Mouse (Mus musculus): ENCODE measurements around the gene Cnnm4. TPM values are rescaled to one million over a fixed set of nuclear protein-coding genes. Genes with fewer than 3 reads are reported as not detected.

Gene Cnnm4
- total and polyA plus RNA-seq, 3 experiments, result 3.0 to 4.6 (median 3.5) TPM

DNA sequence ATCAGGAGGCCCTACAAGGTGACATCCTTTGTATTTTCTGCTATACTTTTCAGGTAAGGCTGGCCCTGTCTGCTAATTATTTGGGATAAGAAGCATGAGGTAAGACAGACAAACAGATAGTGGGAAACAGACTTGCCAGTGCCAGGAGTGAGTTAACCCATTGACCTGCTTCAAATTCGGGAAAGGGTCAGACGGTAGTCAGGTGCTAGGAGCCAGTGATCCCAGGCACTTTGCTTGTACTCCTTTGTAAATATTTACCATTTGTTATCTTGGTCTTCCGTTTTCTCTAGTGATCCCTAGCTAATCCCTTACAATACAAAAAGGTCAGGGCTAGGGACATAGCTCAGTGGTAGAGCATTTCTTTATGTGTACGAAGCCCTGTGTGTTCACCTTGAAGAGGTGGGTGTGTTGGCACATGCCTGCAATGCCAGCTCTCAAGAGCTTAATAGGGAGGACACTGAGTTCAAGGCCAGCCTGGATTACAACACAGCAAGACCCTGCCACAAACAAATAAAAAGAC, 5.7 kb upstream of the Cnnm4 start:
- no peaks in the 10 kb centered on the region for H3K79me2 ChIP-seq (replicated peaks; ENCODE audit: control insufficient read depth, extremely low read depth, insufficient read depth, poor library complexity, severe bottlenecking)
- no peak for DNase-seq (ENCODE audit: extremely low read depth)
- H3K9me3 ChIP-seq (replicated peaks; ENCODE audit: low read length), result no peaks in the 10 kb centered on the region
- dilution Hi-C loops (cut with MboI; ENCODE audit: extremely low pct_ligation_motif_present, extremely low pct_unique_long_range_greater_than_20kb, low sequenced_read_pairs), result no loop called here
- peaks cover 10 to 21% of the 10 kb centered on the region in 2 experiments for H3K4me1 ChIP-seq (ENCODE audit: control insufficient read depth in 1 of 2, insufficient read depth in 2 of 2)
- in situ Hi-C loops (cut with MboI; ENCODE audit: low pct_ligation_motif_present, low pct_unique_long_range_greater_than_20kb, low sequenced_read_pairs), result no loop called here
- H3K27ac ChIP-seq (ENCODE audit: insufficient read depth, low read depth), result no peak overlapping the region
- no peaks in the 10 kb centered on the region for H3K27me3 ChIP-seq (replicated peaks)
- no peaks in the 10 kb centered on the region for H3K36me3 ChIP-seq (replicated peaks in 1 of 2; ENCODE audit: control insufficient read depth in 1 of 2, insufficient read depth in 1 of 2, low read length in 1 of 2)
- no peak overlapping the region for H3K4me3 ChIP-seq (replicated peaks in 1 of 3; ENCODE audit: low read depth in 2 of 3, low read length in 2 of 3, poor library complexity in 1 of 3)
- H3K9ac ChIP-seq (ENCODE audit: insufficient read depth, low read depth), result no peak overlapping the region
- TF ChIP-seq ZKSCAN1 (IDR thresholded peaks at IDR 0.05; ENCODE audit: borderline replicate concordance, low read depth, low read length) (no peak), ELF1 (IDR thresholded peaks at IDR 0.05; ENCODE audit: low read depth, low read length) (no peak), MAX (IDR thresholded peaks at IDR 0.05; ENCODE audit: low read length) (no peak), ZNF384 (IDR thresholded peaks at IDR 0.05; ENCODE audit: low read depth, low read length) (no peak)
- H3K4me2 ChIP-seq (ENCODE audit: insufficient read depth, low read depth, poor library complexity, severe bottlenecking), result no peak overlapping the region

DNA sequence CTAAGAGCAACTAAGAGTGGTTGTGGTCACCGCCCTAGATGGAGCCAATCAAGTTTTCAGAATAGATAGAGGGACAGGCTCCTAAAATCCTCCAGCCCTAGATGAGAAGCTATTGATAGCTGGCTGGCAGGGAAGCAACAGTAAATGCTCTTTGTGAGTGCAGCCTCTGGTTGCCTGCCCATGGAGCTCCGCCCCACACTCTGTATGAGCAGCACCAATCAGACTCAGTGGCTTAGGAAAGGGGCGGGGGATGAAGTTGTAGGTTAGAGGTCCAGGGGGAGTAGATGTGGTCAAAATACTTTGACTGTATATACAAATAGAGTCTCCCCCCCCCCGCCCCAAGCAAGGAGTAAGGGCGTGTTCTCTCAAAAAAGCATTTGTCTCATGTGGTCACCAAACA, 4.0 kb upstream of the Cnnm4 start:
- DNase-seq (ENCODE audit: extremely low read depth), result no peak
- TF ChIP-seq BHLHE40 (IDR thresholded peaks at IDR 0.05; ENCODE audit: low read depth, low read length) (no peak), MEF2A (IDR thresholded peaks at IDR 0.05; ENCODE audit: borderline replicate concordance, low read depth, low read length) (no peak), HCFC1 (IDR thresholded peaks at IDR 0.05; ENCODE audit: low read depth, low read length) (no peak), SIN3A (IDR thresholded peaks at IDR 0.05; ENCODE audit: low read length) (no peak), UBTF (IDR thresholded peaks at IDR 0.05; ENCODE audit: low read depth, low read length) (no peak), EP300 (IDR thresholded peaks at IDR 0.05; ENCODE audit: low read length) (no peak), ELF1 (IDR thresholded peaks at IDR 0.05; ENCODE audit: low read depth, low read length) (no peak), MYC (IDR thresholded peaks at IDR 0.05; ENCODE audit: low read depth, low read length) (no peak), MAZ (IDR thresholded peaks at IDR 0.05; ENCODE audit: low read depth, low read length) (no peak), NELFE (IDR thresholded peaks at IDR 0.05; ENCODE audit: low read depth, low read length) (no peak)
- peaks cover 15 to 30% of the 10 kb centered on the region in 2 experiments for H3K4me1 ChIP-seq (ENCODE audit: control insufficient read depth in 1 of 2, insufficient read depth in 2 of 2)

More for the DNA sequence above, 4.0 kb upstream of the Cnnm4 start:
- in situ Hi-C loops (cut with MboI; ENCODE audit: low pct_ligation_motif_present, low pct_unique_long_range_greater_than_20kb, low sequenced_read_pairs), result no loop called here
- Histone ChIP-seq H3K27ac (ENCODE audit: insufficient read depth, low read depth) (no peak overlapping the region), H3K9ac (ENCODE audit: insufficient read depth, low read depth) (no peak overlapping the region), H3K27me3 (replicated peaks) (no peaks in the 10 kb centered on the region), H3K9me3 (replicated peaks; ENCODE audit: low read length) (no peaks in the 10 kb centered on the region), H3K4me3 (replicated peaks in 1 of 3; ENCODE audit: low read depth in 2 of 3, low read length in 2 of 3, poor library complexity in 1 of 3) (no peak overlapping the region), H3K4me2 (ENCODE audit: insufficient read depth, low read depth, poor library complexity, severe bottlenecking) (no peak overlapping the region), H3K79me2 (replicated peaks; ENCODE audit: control insufficient read depth, extremely low read depth, insufficient read depth, poor library complexity, severe bottlenecking) (no peaks in the 10 kb centered on the region), H3K36me3 (replicated peaks in 1 of 2; ENCODE audit: control insufficient read depth in 1 of 2, insufficient read depth in 1 of 2, low read length in 1 of 2) (no peaks in the 10 kb centered on the region)
- dilution Hi-C loops (cut with MboI; ENCODE audit: extremely low pct_ligation_motif_present, extremely low pct_unique_long_range_greater_than_20kb, low sequenced_read_pairs), result no loop called here
